ENCODE assay signal across 8 mouse cellular contexts in the genomic region with DNA sequence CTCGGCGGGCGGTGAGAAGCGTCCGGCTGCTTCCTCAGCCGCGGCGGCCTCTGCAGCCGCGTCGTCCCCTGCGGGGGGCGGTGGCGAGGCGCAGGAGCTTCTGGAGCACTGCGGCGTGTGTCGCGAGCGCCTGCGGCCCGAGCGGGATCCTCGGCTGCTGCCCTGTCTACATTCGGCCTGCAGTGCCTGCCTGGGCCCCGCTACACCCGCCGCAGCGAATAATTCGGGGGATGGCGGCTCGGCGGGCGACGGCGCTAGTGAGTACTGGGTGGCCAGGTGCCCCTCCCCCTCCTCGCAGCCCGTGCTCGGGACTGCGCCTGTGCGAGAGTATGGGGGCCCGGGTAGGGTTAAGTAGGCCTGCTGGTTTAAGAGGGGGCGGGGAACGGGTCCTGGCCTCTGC. TPM values are rescaled to one million over a fixed set of nuclear protein-coding genes. Genes with fewer than 3 reads are reported as not detected.
DNase-seq lines count a peak whose midpoint lies in the region; ATAC-seq lines count a peak whose summit lies in the region.

No protein-coding gene starts in this region.

- intact Hi-C loops in left cerebral cortex, postnatal 25 days (cut with DNase I): loop anchor here (1.0 to 2.0 kb wide), 2 partner anchors 9 to 16 kb away; a partner anchor contains a TSS

- peak; percentile 75 for DNase-seq in R1 (ENCODE audit: low read depth, low spot score)
- peak; percentile 83 to 91 for DNase-seq in cerebellum, postnatal 25 days
- peak; percentile 52 for DNase-seq in gastrocnemius, adult 18-20 months (ENCODE audit: low spot score)
- peak; percentile 78 for DNase-seq in induced T-regulatory cell, adult 2 months (ENCODE audit: low read depth)
- peak; percentile 80 to 82 for DNase-seq in left cerebral cortex, postnatal 25 days (ENCODE audit: low spot score in 2 of 2)
- peak; percentile 80 to 82 for DNase-seq in right cerebral cortex, postnatal 36 days (ENCODE audit: low spot score in 2 of 2)
- peak; percentile 83 for DNase-seq in yolk sac, embryonic 10.5 days (ENCODE audit: low spot score)

- ATAC-seq in megakaryocyte progenitor cell, adult 5-6 weeks (replicated peaks; ENCODE audit: poor library complexity): peak; percentile 10

RNA-seq across cellular contexts. Expression of a gene that starts 9.8 kb away (rescaled TPM):
- total RNA-seq in gastrocnemius, adult 18-20 months (2021): 100 to 1,000 TPM in 1 of 2 experiments, 10 to 100 TPM in 1; 95.4 to 103 TPM
- 100 to 1,000 TPM; 127 to 131 TPM for total RNA-seq in left cerebral cortex, postnatal 25 days (2021)
- total RNA-seq in megakaryocyte progenitor cell, adult 5-6 weeks (2015): 145 and 150 TPM in 2 replicates
- 168 and 203 TPM in 2 replicates for total RNA-seq in megakaryocyte progenitor cell, adult 5-6 weeks (2017)

RNA-seq across cellular contexts. Expression of a gene that starts 13.3 kb away (rescaled TPM):
- 100 to 1,000 TPM; 148 to 149 TPM for total RNA-seq in gastrocnemius, adult 18-20 months (2021)
- 100 to 1,000 TPM; 219 to 237 TPM for total RNA-seq in left cerebral cortex, postnatal 25 days (2021)
- 150 and 160 TPM in 2 replicates for total RNA-seq in megakaryocyte progenitor cell, adult 5-6 weeks (2015)
- total RNA-seq in megakaryocyte progenitor cell, adult 5-6 weeks (2017): 123 and 179 TPM in 2 replicates

RNA-seq across cellular contexts. Expression of a gene that starts 15.0 kb away (rescaled TPM):
- total RNA-seq in gastrocnemius, adult 18-20 months (2021): 1 to 10 TPM; 3.2 to 4.0 TPM
- total RNA-seq in left cerebral cortex, postnatal 25 days (2021): 10 to 100 TPM; 34.4 to 37.1 TPM
- 11.4 and 13.8 TPM in 2 replicates for total RNA-seq in megakaryocyte progenitor cell, adult 5-6 weeks (2015)
- 7.8 and 9.8 TPM in 2 replicates for total RNA-seq in megakaryocyte progenitor cell, adult 5-6 weeks (2017)

RNA-seq across cellular contexts. Expression of a gene that starts 25.9 kb away (rescaled TPM):
- total RNA-seq in gastrocnemius, adult 18-20 months (2021): 10 to 100 TPM; 63.6 to 65.9 TPM
- 100 to 1,000 TPM; 210 to 221 TPM for total RNA-seq in left cerebral cortex, postnatal 25 days (2021)
- 389 and 409 TPM in 2 replicates for total RNA-seq in megakaryocyte progenitor cell, adult 5-6 weeks (2015)
- 506 and 507 TPM in 2 replicates for total RNA-seq in megakaryocyte progenitor cell, adult 5-6 weeks (2017)

RNA-seq across cellular contexts. Expression of a gene that starts 26.8 kb away (rescaled TPM):
- under 1 TPM in 1 of 2 experiments, not detected in 1; 0.28 TPM for total RNA-seq in gastrocnemius, adult 18-20 months (2021)
- not detected for total RNA-seq in left cerebral cortex, postnatal 25 days (2021)
- total RNA-seq in megakaryocyte progenitor cell, adult 5-6 weeks (2015): not detected in 2 replicates
- not detected in 2 replicates for total RNA-seq in megakaryocyte progenitor cell, adult 5-6 weeks (2017)

Comparison
In these comparisons a context has a peak if more than half of its experiments do, and no peak if none do; other contexts are left out.
1. Peak in every context shown above with its lines: DNase-seq and ATAC-seq.